Mouse (Mus musculus): ENCODE measurements around the gene Tspan9.

Gene Tspan9

GRCm38 (mm10) chr6:128143390-128144020, at the start of gene Tspan9:
Gene Tspan9, minus strand, starts transcription at chr6:128143594.
- DNase-seq (ENCODE audit: low spot score), result peak; percentile 93

GRCm38 (mm10) chr6:128183521-128183920, 40.1 kb upstream of the Tspan9 start:
- DNase-seq (ENCODE audit: low spot score), result no peak

DNA sequence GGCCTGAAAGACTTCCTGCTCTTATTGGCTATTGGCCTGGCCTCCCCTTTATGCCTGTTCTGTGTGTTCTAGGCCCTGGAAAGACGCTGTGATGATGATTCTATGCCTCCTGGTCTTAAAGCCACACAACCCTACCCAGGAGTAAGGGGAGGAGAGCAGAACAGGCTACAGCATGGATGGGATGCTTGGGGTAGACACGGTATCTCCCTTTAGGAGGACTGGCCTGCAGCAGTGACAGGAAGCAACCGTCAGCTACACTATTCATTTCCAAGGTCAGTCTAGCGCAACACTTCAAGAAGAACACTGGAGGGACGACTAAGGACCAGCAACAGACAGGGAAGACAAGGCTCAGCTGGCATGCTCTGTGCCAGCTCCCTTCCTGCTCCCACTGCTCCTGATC, 37.8 kb upstream of the Tspan9 start:
- DNase-seq (ENCODE audit: low spot score), result no peak

DNA sequence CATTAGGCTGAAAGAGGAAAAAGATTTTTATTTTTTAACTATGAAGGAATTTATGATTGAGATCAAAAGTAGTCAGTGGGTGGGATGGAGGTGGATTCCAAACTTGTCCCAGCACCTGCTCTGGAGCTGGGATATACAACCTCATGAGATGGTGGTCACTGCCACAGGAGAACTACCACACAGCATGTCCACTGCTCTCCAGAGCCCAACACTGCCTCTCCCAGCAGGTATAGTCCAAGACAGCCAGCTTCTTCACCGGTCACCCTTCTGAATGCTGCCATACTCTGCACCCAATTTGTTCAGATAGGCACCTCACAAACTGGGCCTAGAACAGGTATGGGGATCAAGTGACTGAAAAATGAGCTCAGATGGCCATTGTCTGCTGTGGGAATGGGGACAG, 36.3 kb upstream of the Tspan9 start:
- DNase-seq (ENCODE audit: low spot score), result no peak

GRCm38 (mm10) chr6:128179247-128179646, 35.9 kb upstream of the Tspan9 start:
- DNase-seq (ENCODE audit: low spot score), result no peak

GRCm38 (mm10) chr6:128178681-128179080, 35.3 kb upstream of the Tspan9 start:
- DNase-seq (ENCODE audit: low spot score), result no peak

GRCm38 (mm10) chr6:128168785-128169679, 25.6 kb upstream of the Tspan9 start:
- DNase-seq (ENCODE audit: low spot score), result no peak

DNA sequence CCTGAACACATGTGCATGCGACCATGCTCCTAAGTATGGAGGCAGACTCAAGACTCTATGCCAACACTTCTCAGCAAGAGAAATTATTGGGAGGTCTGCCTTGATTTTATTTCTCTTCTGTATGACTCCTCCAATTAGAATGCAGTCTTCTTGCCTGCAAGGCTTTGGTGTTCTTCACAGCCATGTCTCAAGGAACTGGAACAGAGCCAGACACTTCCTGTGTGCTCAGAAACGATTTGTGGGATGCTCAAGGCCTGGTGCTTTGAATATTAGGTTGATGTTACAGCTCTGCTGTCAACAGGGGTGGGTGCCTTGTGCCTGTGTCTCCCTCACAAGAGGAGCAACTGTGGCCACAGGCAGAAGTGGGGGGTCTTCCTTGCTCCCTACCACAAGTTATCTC, 22.2 kb upstream of the Tspan9 start:
- no peak for DNase-seq (ENCODE audit: low spot score)

- no peak for DNase-seq (ENCODE audit: low spot score)
These were observed 21.2 kb upstream of the Tspan9 start for GRCm38 (mm10) chr6:128164632-128165031.

GRCm38 (mm10) chr6:128159092-128159491, 15.7 kb upstream of the Tspan9 start:
- DNase-seq (ENCODE audit: low spot score), result no peak

- no peak for DNase-seq (ENCODE audit: low spot score)
These were observed 14.6 kb upstream of the Tspan9 start for GRCm38 (mm10) chr6:128158031-128158430.

GRCm38 (mm10) chr6:128156476-128156875, 13.1 kb upstream of the Tspan9 start:
- DNase-seq (ENCODE audit: low spot score), result no peak

GRCm38 (mm10) chr6:128155935-128156334, 12.5 kb upstream of the Tspan9 start:
- no peak for DNase-seq (ENCODE audit: low spot score)

DNA sequence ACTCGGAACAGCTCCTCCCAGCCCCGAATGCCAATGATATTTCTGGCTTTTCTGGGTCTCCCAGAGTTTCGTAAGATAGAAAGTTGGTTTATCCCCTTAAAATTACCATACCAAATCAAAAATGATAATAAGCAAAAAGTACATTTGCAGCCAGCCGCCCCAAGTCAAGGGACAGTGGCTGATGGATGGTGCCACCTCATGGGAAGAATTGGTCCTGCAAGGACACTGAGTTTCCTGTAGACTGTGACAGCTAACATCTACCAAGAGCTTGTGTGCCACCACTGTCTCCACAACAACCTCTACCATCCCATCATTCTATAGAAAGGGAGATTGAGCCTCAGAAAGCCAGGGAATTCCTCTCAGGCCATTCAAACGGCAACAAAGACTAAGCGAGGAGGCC, 2.4 kb upstream of the Tspan9 start:
- no peak for DNase-seq (ENCODE audit: low spot score)

- peak; percentile 71 for DNase-seq (ENCODE audit: low spot score)
These were observed 770 bp downstream of the Tspan9 start for GRCm38 (mm10) chr6:128142369-128143278.

- no peak for DNase-seq (ENCODE audit: low spot score)
These were observed 2.7 kb downstream of the Tspan9 start for GRCm38 (mm10) chr6:128140724-128141123.

DNA sequence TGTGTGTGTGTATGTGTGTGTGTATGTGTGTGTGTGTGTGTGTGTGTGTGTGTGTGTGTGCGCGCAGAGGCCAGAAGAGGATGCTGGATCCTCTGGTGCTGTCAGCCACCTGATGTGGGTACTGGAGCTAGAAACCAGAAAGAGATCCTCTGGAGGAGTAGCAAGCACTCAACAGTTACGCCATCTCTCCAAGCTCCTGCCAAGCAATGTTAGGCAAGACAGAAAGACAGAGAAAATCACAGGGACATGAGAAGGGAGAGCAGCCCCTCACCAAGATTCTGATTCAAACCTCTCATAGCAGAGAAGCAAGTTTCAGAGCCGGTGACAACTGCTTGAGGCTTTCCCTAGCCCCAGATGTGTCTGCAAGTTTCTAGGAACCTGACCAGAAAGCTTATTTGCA, 5.5 kb downstream of the Tspan9 start:
- no peak for DNase-seq (ENCODE audit: low spot score)

DNA sequence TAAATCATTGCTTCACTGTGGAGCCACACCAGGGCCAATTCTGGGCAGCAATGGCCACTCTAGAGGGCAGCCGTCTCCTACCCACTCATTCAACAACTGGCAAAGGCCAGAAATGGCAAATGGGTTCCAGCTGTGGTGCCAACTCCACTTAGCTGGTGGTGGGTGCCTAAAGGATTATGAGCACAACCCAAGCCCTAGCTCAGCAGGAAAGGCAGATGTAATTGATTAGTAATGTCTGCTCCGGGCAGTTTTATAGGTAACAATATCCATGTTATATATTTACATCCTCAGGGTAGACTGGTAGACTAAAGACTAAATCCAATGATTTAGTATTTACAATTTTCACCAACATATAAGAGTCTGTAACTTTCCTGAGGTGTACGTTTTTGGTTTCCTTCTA, 6.7 kb downstream of the Tspan9 start:
- DNase-seq (ENCODE audit: low spot score), result no peak

DNA sequence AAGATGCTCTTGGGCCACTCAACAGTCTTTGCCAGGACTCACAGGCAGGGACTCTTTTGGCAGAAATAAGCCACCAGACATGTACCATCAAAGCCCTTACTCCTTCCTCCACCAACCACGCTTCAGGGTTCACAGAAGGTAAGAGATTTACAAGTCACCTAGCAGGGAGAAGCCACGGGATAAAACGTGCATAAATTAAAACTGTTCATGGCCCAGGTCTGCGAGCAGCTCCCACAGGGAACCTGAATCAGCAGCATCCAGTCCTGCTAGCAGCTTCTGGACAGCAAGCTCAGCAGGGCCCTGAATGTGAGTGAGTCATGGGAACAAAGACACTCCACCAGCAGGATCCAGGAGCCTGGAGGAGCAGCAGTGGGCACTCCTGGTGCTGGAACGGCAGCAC, 7.9 kb downstream of the Tspan9 start:
- DNase-seq (ENCODE audit: low spot score), result no peak

- no peak for DNase-seq (ENCODE audit: low spot score)
These were observed 8.4 kb downstream of the Tspan9 start for GRCm38 (mm10) chr6:128135006-128135405.

GRCm38 (mm10) chr6:128134196-128134924, 9.0 kb downstream of the Tspan9 start:
- DNase-seq (ENCODE audit: low spot score), result peak; percentile 88

All from yolk sac, embryonic 10.5 days (tissue).